Mouse (Mus musculus) heart, postnatal 0 days (tissue): ENCODE measurements around the gene Pde6g.

Experiments used
- CTCF ChIP-seq: IDR thresholded peaks from 2 replicates; pipeline ENCODE4 v1.5.1; 2016; ENCODE audit warnings: antibody characterized with exemption, control low read depth, low read depth
- EP300 ChIP-seq: IDR thresholded peaks from 2 replicates; pipeline ENCODE4 v1.6.1; 2016; ENCODE audit warnings: antibody characterized with exemption, low read depth

- TF ChIP-seq CTCF (no peak), EP300 (no peak)
Observed at GRCm38 (mm10) chr11:120498891-120499290, 45.6 kb upstream of the Pde6g start.
